Mouse (Mus musculus) limb, embryonic 14.5 days (tissue): ENCODE measurements around the gene Hp1bp3. TPM values are rescaled to one million over a fixed set of nuclear protein-coding genes. Genes with fewer than 3 reads are reported as not detected.

Experiments
- ATAC-seq: fragments of 200-750 bp; cut with Nextera tagmentation; 2 replicates; pipeline ENCODE4 v1.8.0; 2017; ENCODE audit warnings: low read depth, moderate number of reproducible peaks, moderate TSS enrichment; ENCODE audit not compliant: low FRiP score
- DNase-seq: peaks from one replicate; pipeline ENCODE4 v3.0.0-alpha.2; 2015; ENCODE audit warnings: low spot score
- H3K27ac ChIP-seq: fragments of 300-500 bp; sonication (generic); replicated peaks from 2 replicates; pipeline ENCODE4 v1.5.1; 2014; ENCODE audit warnings: low read depth, mild to moderate bottlenecking, low read length, moderate library complexity, mixed read lengths
- H3K27me3 ChIP-seq: fragments of 300-500 bp; sonication (generic); 2 replicates; pipeline ENCODE4 v1.6.1; 2014; ENCODE audit warnings: low read length, mixed read lengths; ENCODE audit not compliant: control insufficient read depth, insufficient read depth
- H3K36me3 ChIP-seq: fragments of 300-500 bp; sonication (generic); 2 replicates; pipeline ENCODE4 v1.6.1; 2014; ENCODE audit warnings: mild to moderate bottlenecking, low read length, moderate library complexity, mixed read lengths; ENCODE audit not compliant: control insufficient read depth, insufficient read depth
- H3K4me1 ChIP-seq: fragments of 300-500 bp; sonication (generic); 2 replicates; pipeline ENCODE4 v1.6.1; 2014; ENCODE audit warnings: antibody characterized with exemption, low read length, mixed read lengths; ENCODE audit not compliant: control insufficient read depth, insufficient read depth
- H3K4me2 ChIP-seq: fragments of 300-500 bp; sonication (generic); replicated peaks from 2 replicates; pipeline ENCODE4 v1.6.1; 2014; ENCODE audit warnings: low read depth, mild to moderate bottlenecking, low read length, moderate library complexity; ENCODE audit not compliant: severe bottlenecking
- H3K4me3 ChIP-seq: fragments of 300-500 bp; sonication (generic); replicated peaks from 2 replicates; pipeline ENCODE4 v1.5.1; 2014; ENCODE audit warnings: low read length
- H3K9ac ChIP-seq: fragments of 300-500 bp; sonication (generic); 2 replicates; pipeline ENCODE4 v1.6.1; 2014; ENCODE audit warnings: mild to moderate bottlenecking, low read depth, low read length, moderate library complexity; ENCODE audit not compliant: severe bottlenecking
- H3K9me3 ChIP-seq: fragments of 300-500 bp; sonication (generic); 2 replicates; pipeline ENCODE4 v1.6.1; 2016; ENCODE audit warnings: low read length; ENCODE audit not compliant: control insufficient read depth
- POLR2A ChIP-seq: fragments of 200-500 bp; IDR thresholded peaks from 2 replicates; pipeline ENCODE4 v1.8.0; 2012; ENCODE audit warnings: inconsistent platforms, mild to moderate bottlenecking, moderate library complexity, borderline replicate concordance; ENCODE audit not compliant: insufficient read depth, insufficient read length; ENCODE audit errors: extremely low read depth
- WGBS: fragments of 180-500 bp; shearing (Covaris S2); extraction: QIAGEN DNeasy Blood & Tissue Kit; methylation state at CpG from one replicate; pipeline ENCODE4 v1.1.7; 2014; 5-methylcytosine and 5-hydroxymethylcytosine counted together
- polyA plus RNA-seq, 2 experiments: library from polyadenylated mRNA; depleted of rRNA in 1 of 2; stranded (reverse) in 1 of 2; unstranded in 1 of 2; fragments of >200 nt; fragmentation: Nextera tagmentation in 1 of 2; extraction: Ambion mirVana in 1 of 2; gene quantifications; 2 replicates each; pipeline versions ENCODE4 v1.2.1 to v1.2.3; 2012 to 2014

The Hp1bp3 gene
- polyA plus RNA-seq, 2 experiments, result 174 to 183 TPM

- DNase-seq (no peak), ATAC-seq (no peak)
- Histone ChIP-seq H3K9ac (no peak overlapping the region), H3K27me3 (no peaks in the 10 kb centered on the region), H3K27ac (no peak overlapping the region), H3K9me3 (no peaks in the 10 kb centered on the region), H3K4me2 (no peak overlapping the region), H3K4me1 (0 out of 2 replicates have a peak, but pooled peaks cover 2% of the 10 kb centered on the region), H3K4me3 (no peak overlapping the region), H3K36me3 (no peaks in the 10 kb centered on the region)
- 87% methylated on average over 10 of the region's 10 CpGs for WGBS
- no peak for TF ChIP-seq POLR2A
These were observed 51.8 kb downstream of the Hp1bp3 start for GRCm38 (mm10) chr4:138267869-138268268.

- H3K36me3 ChIP-seq, result no peaks in the 10 kb centered on the region
- no peaks in the 10 kb centered on the region for H3K4me1 ChIP-seq
These were observed 56.2 kb downstream of the Hp1bp3 start for GRCm38 (mm10) chr4:138272011-138272997.

GRCm38 (mm10) chr4:138278346-138278745 is 62.2 kb downstream of the Hp1bp3 start:
- Histone ChIP-seq H3K36me3 (no peaks in the 10 kb centered on the region), H3K4me2 (no peak overlapping the region), H3K27me3 (no peaks in the 10 kb centered on the region), H3K9me3 (no peaks in the 10 kb centered on the region), H3K27ac (no peak overlapping the region), H3K9ac (no peak overlapping the region), H3K4me1 (no peaks in the 10 kb centered on the region), H3K4me3 (no peak overlapping the region)
- no peak for DNase-seq
- ATAC-seq, result no peak
- TF ChIP-seq POLR2A, result no peak
- 71% methylated on average over 6 of the region's 7 CpGs for WGBS

More at GRCm38 (mm10) chr4:138272011-138272997, 56.2 kb downstream of the Hp1bp3 start:
- ATAC-seq, result peak; percentile 52
- DNase-seq, result peak; percentile 88
- 65% methylated on average over 14 of the region's 14 CpGs for WGBS
- Histone ChIP-seq H3K4me2 (no peak overlapping the region), H3K27me3 (no peaks in the 10 kb centered on the region), H3K27ac (no peak overlapping the region), H3K9me3 (no peaks in the 10 kb centered on the region), H3K4me3 (no peak overlapping the region), H3K9ac (no peak overlapping the region)
- no peak for TF ChIP-seq POLR2A

- H3K9ac ChIP-seq, result no peak overlapping the region
- H3K9me3 ChIP-seq, result no peaks in the 10 kb centered on the region
- ATAC-seq (0 out of 2 replicates have a peak, but pooled peaks have one; percentile 26), DNase-seq (peak; percentile 73)
- 28% methylated on average over 4 of the region's 4 CpGs for WGBS
- no peak overlapping the region for H3K27ac ChIP-seq
- H3K36me3 ChIP-seq, result no peaks in the 10 kb centered on the region
- no peak for TF ChIP-seq POLR2A
- H3K4me3 ChIP-seq, result no peak overlapping the region
- no peak overlapping the region for H3K4me2 ChIP-seq
- H3K27me3 ChIP-seq, result no peaks in the 10 kb centered on the region
- H3K4me1 ChIP-seq, result no peaks in the 10 kb centered on the region
These were observed 66.7 kb downstream of the Hp1bp3 start for GRCm38 (mm10) chr4:138282834-138283233.

GRCm38 (mm10) chr4:138286411-138286810 is 70.3 kb downstream of the Hp1bp3 start:
- TF ChIP-seq POLR2A, result no peak
- no peaks in the 10 kb centered on the region for H3K36me3 ChIP-seq
- no peak overlapping the region for H3K4me3 ChIP-seq
- H3K4me1 ChIP-seq, result no peaks in the 10 kb centered on the region
- no peaks in the 10 kb centered on the region for H3K9me3 ChIP-seq
- H3K27ac ChIP-seq, result no peak overlapping the region
- H3K4me2 ChIP-seq, result no peak overlapping the region
- H3K9ac ChIP-seq, result no peak overlapping the region
- WGBS, result 81% methylated on average over 12 of the region's 12 CpGs
- ATAC-seq (no peak), DNase-seq (no peak)
- H3K27me3 ChIP-seq, result no peaks in the 10 kb centered on the region
